In genomic region chr19:29838636-29839135, GRCm38 (mm10) we compare ENCODE assay signal across 22 mouse cellular contexts. TPM values are rescaled to one million over a fixed set of nuclear protein-coding genes. Genes with fewer than 3 reads are reported as not detected.
DNase-seq lines count a peak whose midpoint lies in the region; ATAC-seq lines count a peak whose summit lies in the region.
"Had no signal": no experiment of that assay in that cellular context is flagged by ENCODE, and none has a peak within 500 bp of the region (broad histone marks: within the 10 kb centered on the region; RNA-seq: fewer than 3 reads in every experiment).

No protein-coding gene starts in this region.

- 72% methylated on average over 3 of the region's 3 CpGs for WGBS in heart, embryonic 12.5 days

- H3K4me3 ChIP-seq in heart, embryonic 12.5 days, result no peak overlapping the region
- H3K4me3 ChIP-seq: embryonic facial prominence, embryonic 12.5 days; heart, adult 2 months; hindbrain, embryonic 13.5 days; limb, embryonic 15.5 days; lung, embryonic 15.5 days had no signal

- no peak for ATAC-seq in heart, embryonic 12.5 days (ENCODE audit: insufficient number of reproducible peaks, low FRiP score)
- ATAC-seq: forebrain, postnatal 0 days; Patski had no signal

- H3K27me3 ChIP-seq in heart, embryonic 12.5 days (replicated peaks), result no peaks in the 10 kb centered on the region
- H3K27me3 ChIP-seq: embryonic facial prominence, embryonic 12.5 days; hindbrain, embryonic 13.5 days; limb, embryonic 15.5 days; lung, embryonic 15.5 days; Patski had no signal

- no peaks in the 10 kb centered on the region for H3K36me3 ChIP-seq in heart, embryonic 12.5 days
- H3K36me3 ChIP-seq: embryonic facial prominence, embryonic 12.5 days; hindbrain, embryonic 13.5 days; limb, embryonic 15.5 days; lung, embryonic 15.5 days had no signal

- peak; percentile 60 for DNase-seq in gastrocnemius, adult 18-20 months (ENCODE audit: low spot score)
- DNase-seq in gastrocnemius, postnatal 4 days (ENCODE audit: low spot score in 2 of 2), result no peak
- peak; percentile 23 to 26 for DNase-seq in heart, adult 9 months (ENCODE audit: low spot score in 2 of 2)
- DNase-seq in Muller cell, postnatal 12 days (ENCODE audit: inconsistent ontology term), result peak; percentile 69
- peak; percentile 4 for DNase-seq in adrenal gland, postnatal 25 days
- DNase-seq in testis, postnatal 14 days (ENCODE audit: low spot score), result no peak
- DNase-seq: cerebellum, adult 11 months; cerebellum, adult 9-11 months; forebrain, postnatal 0 days; heart, adult 2 months; kidney, adult 11 months; left cerebral cortex, postnatal 4 days; midbrain, embryonic 14.5 days had no signal

- no peaks in the 10 kb centered on the region for H3K9me3 ChIP-seq in heart, embryonic 12.5 days (replicated peaks)
- H3K9me3 ChIP-seq: embryonic facial prominence, embryonic 12.5 days; hindbrain, embryonic 13.5 days; limb, embryonic 15.5 days; lung, embryonic 15.5 days had no signal

- peaks cover 6% of the 10 kb centered on the region; the same call in 1 of the 2 replicates for H3K4me1 ChIP-seq in heart, embryonic 12.5 days (replicated peaks)

- H3K4me2 ChIP-seq in heart, embryonic 12.5 days, result no peak overlapping the region
- H3K4me2 ChIP-seq: embryonic facial prominence, embryonic 12.5 days; hindbrain, embryonic 13.5 days; limb, embryonic 15.5 days; lung, embryonic 15.5 days had no signal

- H3K9ac ChIP-seq in heart, embryonic 12.5 days, result no peak overlapping the region
- H3K9ac ChIP-seq: embryonic facial prominence, embryonic 12.5 days; forebrain, postnatal 0 days; hindbrain, embryonic 13.5 days; limb, embryonic 15.5 days; liver, embryonic 14.5 days; lung, embryonic 15.5 days had no signal

- no peak overlapping the region for H3K27ac ChIP-seq in heart, embryonic 12.5 days (ENCODE audit: poor library complexity, severe bottlenecking)
- H3K27ac ChIP-seq: embryonic facial prominence, embryonic 12.5 days; heart, adult 2 months; hindbrain, embryonic 13.5 days; kidney, postnatal 0 days; limb, embryonic 15.5 days; liver, embryonic 14.5 days; lung, embryonic 15.5 days; stomach, postnatal 0 days had no signal

RNA-seq across cellular contexts. Expression of gene Ranbp6, which starts 25.9 kb away (rescaled TPM):
- 10 to 100 TPM; 10.0 to 11.6 TPM for total RNA-seq in gastrocnemius, adult 18-20 months (2021)
- total RNA-seq in gastrocnemius, postnatal 4 days (2021), result 10 to 100 TPM; 10.2 to 12.4 TPM
- 19.7 and 20.7 TPM in 2 replicates for polyA plus RNA-seq in heart, embryonic 12.5 days (2016; fragmentation: Nextera tagmentation; extraction: Ambion mirVana)
- 15.5 and 16.9 TPM in 2 replicates for total RNA-seq in adrenal gland, postnatal 25 days (2021)

RNA-seq across cellular contexts. Expression of gene 9930021J03Rik, which starts 32.9 kb away (rescaled TPM):
- total RNA-seq in gastrocnemius, adult 18-20 months (2021), result 10 to 100 TPM; 11.6 to 13.7 TPM
- total RNA-seq in gastrocnemius, postnatal 4 days (2021), result 10 to 100 TPM; 19.2 to 22.3 TPM
- polyA plus RNA-seq in heart, embryonic 12.5 days (2016; fragmentation: Nextera tagmentation; extraction: Ambion mirVana), result 3.7 and 4.2 TPM in 2 replicates
- 18.6 and 19.0 TPM in 2 replicates for total RNA-seq in adrenal gland, postnatal 25 days (2021)

Comparison
In these comparisons a context has a peak if more than half of its experiments do, and no peak if none do; other contexts are left out.
1. DNase-seq: peak in gastrocnemius, adult 18-20 months (single experiment), heart, adult 9 months (2 of 2), Muller cell, postnatal 12 days (single experiment) and adrenal gland, postnatal 25 days (single experiment); none in gastrocnemius, postnatal 4 days (0 of 2) and testis, postnatal 14 days (single experiment).